ENCODE assay signal across 20 mouse cellular contexts in genomic region chr7:30439734-30440133, GRCm38 (mm10). TPM values are rescaled to one million over a fixed set of nuclear protein-coding genes. Genes with fewer than 3 reads are reported as not detected.
DNase-seq lines count a peak whose midpoint lies in the region; ATAC-seq and TF ChIP-seq lines count a peak whose summit lies in the region.
"Had no signal": no experiment of that assay in that cellular context is flagged by ENCODE, and none has a peak within 500 bp of the region (broad histone marks: within the 10 kb centered on the region; RNA-seq: fewer than 3 reads in every experiment).

No protein-coding gene starts in this region.

- H3K27ac ChIP-seq in forebrain, embryonic 14.5 days (ENCODE audit: low read depth, low read length) = no peak overlapping the region
- no peak overlapping the region for H3K27ac ChIP-seq in forebrain, embryonic 10.5 days
- H3K27ac ChIP-seq: embryonic facial prominence, embryonic 10.5 days; heart, embryonic 13.5 days; hindbrain, embryonic 15.5 days had no signal

- H3K4me2 ChIP-seq in forebrain, embryonic 14.5 days (ENCODE audit: low read length) = no peak overlapping the region
- H3K4me2 ChIP-seq: heart, embryonic 13.5 days; hindbrain, embryonic 15.5 days had no signal

- peaks cover 71% of the 10 kb centered on the region for H3K36me3 ChIP-seq in E14TG2a.4 (ENCODE audit: insufficient read depth, low read length)
- peaks cover 80% of the 10 kb centered on the region for H3K36me3 ChIP-seq in forebrain, embryonic 14.5 days (ENCODE audit: control insufficient read depth, insufficient read depth, low read length)
- peaks cover 34% of the 10 kb centered on the region for H3K36me3 ChIP-seq in forebrain, embryonic 10.5 days (replicated peaks)

- WGBS in forebrain, embryonic 14.5 days = 82% methylated on average over 13 of the region's 13 CpGs
- 78% methylated on average over 13 of the region's 13 CpGs for WGBS in forebrain, embryonic 10.5 days

- H3K27me3 ChIP-seq in E14TG2a.4 (ENCODE audit: insufficient read depth, low read length) = no peaks in the 10 kb centered on the region
- no peaks in the 10 kb centered on the region for H3K27me3 ChIP-seq in forebrain, embryonic 14.5 days (replicated peaks; ENCODE audit: control insufficient read depth, insufficient read depth, low read length)
- H3K27me3 ChIP-seq in forebrain, embryonic 10.5 days (ENCODE audit: poor library complexity, severe bottlenecking) = peaks cover 68% of the 10 kb centered on the region
- H3K27me3 ChIP-seq: hindbrain, embryonic 15.5 days had no signal

- ATAC-seq in activated CD4-positive, CD25-positive, alpha-beta regulatory T cell, adult 4 months = peak; percentile 41
- no peak for ATAC-seq in forebrain, embryonic 14.5 days
- ATAC-seq: forebrain, embryonic 16.5 days had no signal

- peak overlapping the region; percentile 80 for H3K4me3 ChIP-seq in E14TG2a.4 (replicated peaks; ENCODE audit: low read length)
- H3K4me3 ChIP-seq in forebrain, embryonic 14.5 days (ENCODE audit: low read depth, low read length) = no peak overlapping the region
- H3K4me3 ChIP-seq in forebrain, embryonic 10.5 days = no peak overlapping the region
- H3K4me3 ChIP-seq: embryonic facial prominence, embryonic 10.5 days; heart, embryonic 13.5 days; hindbrain, embryonic 15.5 days had no signal

- no peak for TF ChIP-seq CTCF in E14TG2a.4 (conservative IDR thresholded peaks at IDR 0.05; ENCODE audit: low read length)

- no peak overlapping the region for H3K9ac ChIP-seq in forebrain, embryonic 14.5 days (ENCODE audit: low read length)
- H3K9ac ChIP-seq: heart, embryonic 13.5 days; hindbrain, embryonic 15.5 days had no signal

- H3K4me1 ChIP-seq in E14TG2a.4 (replicated peaks; ENCODE audit: low read depth, low read length) = peaks cover 95% of the 10 kb centered on the region
- peaks cover 10% of the 10 kb centered on the region for H3K4me1 ChIP-seq in forebrain, embryonic 14.5 days (ENCODE audit: control insufficient read depth, insufficient read depth, low read length)
- H3K4me1 ChIP-seq in forebrain, embryonic 10.5 days = peaks cover 20% of the 10 kb centered on the region

- H3K9me3 ChIP-seq in E14TG2a.4 (ENCODE audit: low read length) = no peaks in the 10 kb centered on the region
- no peaks in the 10 kb centered on the region for H3K9me3 ChIP-seq in forebrain, embryonic 14.5 days (replicated peaks; ENCODE audit: control insufficient read depth, low read length)
- H3K9me3 ChIP-seq in forebrain, embryonic 10.5 days = no peaks in the 10 kb centered on the region
- H3K9me3 ChIP-seq: embryonic facial prominence, embryonic 10.5 days; heart, embryonic 13.5 days; hindbrain, embryonic 15.5 days had no signal

- peak; percentile 41 for DNase-seq in CD4-positive, CD25-positive, alpha-beta regulatory T cell, adult 2 months (ENCODE audit: low read depth, low spot score)
- no peak for DNase-seq in embryo, embryonic 10 days (ENCODE audit: low spot score)
- DNase-seq in forebrain, embryonic 14.5 days (ENCODE audit: low spot score) = no peak
- DNase-seq in forebrain, embryonic 10.5 days (ENCODE audit: extremely low spot score, low spot score) = no peak
- DNase-seq: adrenal gland, adult 2 months; adrenal gland, postnatal 25 days; cerebellum, adult 18-20 months; cerebellum, adult 9-11 months; cerebellum, postnatal 36 days; gastrocnemius, postnatal 14 days; heart, postnatal 36 days; kidney, adult 11 months had no signal

RNA-seq across cellular contexts. Expression of gene Aplp1, which starts 5.6 kb away (rescaled TPM):
- polyA plus RNA-seq in activated CD4-positive, CD25-positive, alpha-beta regulatory T cell, adult 4 months (2017; shearing (Covaris generic)) = 1 to 10 TPM; 3.0 to 4.3 TPM
- polyA plus RNA-seq in forebrain, embryonic 14.5 days (2014; fragmentation: Nextera tagmentation; extraction: Ambion mirVana) = 467 and 579 TPM in 2 replicates
- polyA plus RNA-seq in forebrain, embryonic 10.5 days (2016; fragmentation: Nextera tagmentation; extraction: Ambion mirVana) = 25.4 and 33.7 TPM in 2 replicates

RNA-seq across cellular contexts. Expression of gene Kirrel2, which starts 17.8 kb away (rescaled TPM):
- not detected for polyA plus RNA-seq in activated CD4-positive, CD25-positive, alpha-beta regulatory T cell, adult 4 months (2017; shearing (Covaris generic))
- 0.65 and 0.79 TPM in 2 replicates for polyA plus RNA-seq in forebrain, embryonic 14.5 days (2014; fragmentation: Nextera tagmentation; extraction: Ambion mirVana)
- 0.29 and 0.52 TPM in 2 replicates for polyA plus RNA-seq in forebrain, embryonic 10.5 days (2016; fragmentation: Nextera tagmentation; extraction: Ambion mirVana)
- polyA plus RNA-seq: adrenal gland, adult 2 months; gonadal fat pad, adult 2 months had no signal

RNA-seq across cellular contexts. Expression of gene Nfkbid, which starts 18.2 kb away (rescaled TPM):
- 10 to 100 TPM; 36.5 to 41.2 TPM for polyA plus RNA-seq in activated CD4-positive, CD25-positive, alpha-beta regulatory T cell, adult 4 months (2017; shearing (Covaris generic))
- 1.2 and 1.4 TPM in 2 replicates for polyA plus RNA-seq in forebrain, embryonic 14.5 days (2014; fragmentation: Nextera tagmentation; extraction: Ambion mirVana)
- polyA plus RNA-seq in forebrain, embryonic 10.5 days (2016; fragmentation: Nextera tagmentation; extraction: Ambion mirVana) = 1.3 and 1.5 TPM in 2 replicates

RNA-seq across cellular contexts. Expression of gene Nphs1, which starts 18.4 kb away (rescaled TPM):
- under 1 TPM in 1 of 2 experiments, not detected in 1; 0.24 TPM for polyA plus RNA-seq in activated CD4-positive, CD25-positive, alpha-beta regulatory T cell, adult 4 months (2017; shearing (Covaris generic))
- polyA plus RNA-seq in forebrain, embryonic 14.5 days (2014; fragmentation: Nextera tagmentation; extraction: Ambion mirVana) = 0.10 TPM in 1 of 2 replicates, not detected in the other
- polyA plus RNA-seq in forebrain, embryonic 10.5 days (2016; fragmentation: Nextera tagmentation; extraction: Ambion mirVana) = 0.07 TPM in 1 of 2 replicates, not detected in the other
- polyA plus RNA-seq: adrenal gland, adult 2 months; forebrain, embryonic 16.5 days; gonadal fat pad, adult 2 months; heart, postnatal 0 days had no signal

RNA-seq across cellular contexts. Expression of gene Hcst, which starts 20.1 kb away (rescaled TPM):
- 100 to 1,000 TPM; 433 to 632 TPM for polyA plus RNA-seq in activated CD4-positive, CD25-positive, alpha-beta regulatory T cell, adult 4 months (2017; shearing (Covaris generic))
- 0.61 TPM in 1 of 2 replicates, not detected in the other for polyA plus RNA-seq in forebrain, embryonic 14.5 days (2014; fragmentation: Nextera tagmentation; extraction: Ambion mirVana)
- polyA plus RNA-seq in forebrain, embryonic 10.5 days (2016; fragmentation: Nextera tagmentation; extraction: Ambion mirVana) = 0.38 TPM in 1 of 2 replicates, not detected in the other
- polyA plus RNA-seq: embryonic facial prominence, embryonic 10.5 days; forebrain, embryonic 16.5 days had no signal

Comparison
In these comparisons a context has a peak if more than half of its experiments do, and no peak if none do; other contexts are left out.
1. RNA of gene Aplp1, which starts 5.6 kb away (polyA plus RNA-seq): 467 to 579 TPM in forebrain, embryonic 14.5 days; 25.4 to 33.7 TPM in forebrain, embryonic 10.5 days and 3.0 to 4.3 TPM in activated CD4-positive, CD25-positive, alpha-beta regulatory T cell, adult 4 months; every median in the first group is over 10 times any median in the second.
2. RNA of gene Nfkbid, which starts 18.2 kb away (polyA plus RNA-seq): 36.5 to 41.2 TPM in activated CD4-positive, CD25-positive, alpha-beta regulatory T cell, adult 4 months; 1.3 to 1.5 TPM in forebrain, embryonic 10.5 days and 1.2 to 1.4 TPM in forebrain, embryonic 14.5 days; every median in the first group is over 10 times any median in the second.